Mouse (Mus musculus) cortical plate, adult 2 months (tissue): Measurements from ENCODE around the gene Cacna1g. TPM values are rescaled to one million over a fixed set of nuclear protein-coding genes. Genes with fewer than 3 reads are reported as not detected.

ENCODE experiments used
- H3K27ac ChIP-seq: fragments of 200-500 bp; 2 replicates; pipeline ENCODE4 v1.5.1; 2012; ENCODE audit warnings: low read length, control low read depth, inconsistent platforms; ENCODE audit not compliant: insufficient read depth
- H3K4me1 ChIP-seq: fragments of 200-500 bp; 2 replicates; pipeline ENCODE4 v1.6.1; 2011; ENCODE audit warnings: low read length; ENCODE audit not compliant: control insufficient read depth, insufficient read depth
- H3K4me3 ChIP-seq: fragments of 200-500 bp; 2 replicates; pipeline ENCODE4 v1.5.1; 2011; ENCODE audit warnings: mild to moderate bottlenecking, low read length, control low read depth; ENCODE audit not compliant: insufficient read depth
- CTCF ChIP-seq: fragments of 200-500 bp; IDR thresholded peaks from 2 replicates; pipeline ENCODE4 v1.5.1; 2011; ENCODE audit warnings: mild to moderate bottlenecking, control low read depth, low read length; ENCODE audit not compliant: insufficient read depth; ENCODE audit errors: extremely low read depth
- POLR2A ChIP-seq: fragments of 200-500 bp; IDR thresholded peaks from 2 replicates; pipeline ENCODE4 v1.6.1; 2011; ENCODE audit warnings: mild to moderate bottlenecking, low read length, control low read depth; ENCODE audit not compliant: insufficient read depth; ENCODE audit errors: extremely low read depth
- polyA plus RNA-seq: library from polyadenylated mRNA; depleted of rRNA; stranded (reverse); fragments of >200 nt; gene quantifications from 2 replicates; pipeline ENCODE4 v1.2.3, GENCODE M21; 2012

Cacna1g gene
- polyA plus RNA-seq, 1 experiment = 137 TPM

DNA sequence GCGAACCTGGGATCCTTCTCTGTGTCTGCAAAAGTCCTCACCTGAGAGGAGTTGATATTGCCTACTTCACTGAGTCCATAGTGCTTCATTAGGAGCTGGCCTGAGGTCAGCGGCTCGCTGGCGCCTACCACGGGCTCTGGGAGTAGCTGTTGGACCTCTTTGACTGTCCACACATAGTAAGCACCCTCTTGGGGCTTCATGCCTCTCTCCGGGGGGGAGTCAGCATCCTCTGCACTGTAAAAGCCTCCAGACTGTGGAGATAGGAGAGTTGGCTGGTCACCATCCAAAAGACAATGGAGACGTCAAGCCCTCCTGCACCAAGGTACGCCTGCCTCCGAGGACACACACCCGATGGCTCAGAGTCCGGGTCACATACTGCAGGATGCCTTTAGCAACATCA is 8.7 kb upstream of the Cacna1g start:
- TF ChIP-seq POLR2A (no peak), CTCF (no peak)
- Histone ChIP-seq H3K4me3 (no peak overlapping the region), H3K27ac (no peak overlapping the region)

DNA sequence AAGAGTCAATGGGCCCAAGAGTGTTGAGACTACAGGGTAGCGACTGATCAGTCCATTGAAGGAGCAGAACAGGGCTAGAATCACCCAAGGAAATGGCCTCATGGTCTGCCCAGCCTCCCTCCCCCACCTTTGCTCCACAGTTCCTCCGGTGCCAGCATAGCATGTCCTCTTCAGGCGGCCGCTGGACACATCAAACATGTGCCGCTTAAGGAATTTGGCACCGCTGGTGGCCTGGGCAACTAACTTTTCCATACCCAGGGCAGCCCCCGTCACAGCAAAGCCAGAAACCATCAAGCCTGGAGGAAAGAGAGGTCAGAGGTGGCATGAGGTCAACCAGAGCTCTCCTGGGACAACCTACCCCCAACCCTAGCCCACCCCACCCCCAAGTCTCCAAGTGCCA is 8.0 kb upstream of the Cacna1g start:
- no peak for TF ChIP-seq POLR2A
- TF ChIP-seq CTCF = no peak
- Histone ChIP-seq H3K4me1 (no peaks in the 10 kb centered on the region), H3K27ac (no peak overlapping the region), H3K4me3 (no peak overlapping the region)

More for the DNA sequence above, 8.7 kb upstream of the Cacna1g start:
- H3K4me1 ChIP-seq = no peaks in the 10 kb centered on the region

GRCm38 (mm10) chr11:94480382-94480781 is 6.4 kb upstream of the Cacna1g start:
- TF ChIP-seq CTCF = no peak
- no peak for TF ChIP-seq POLR2A
- H3K4me1 ChIP-seq = no peaks in the 10 kb centered on the region
- no peak overlapping the region for H3K4me3 ChIP-seq
- no peak overlapping the region for H3K27ac ChIP-seq

DNA sequence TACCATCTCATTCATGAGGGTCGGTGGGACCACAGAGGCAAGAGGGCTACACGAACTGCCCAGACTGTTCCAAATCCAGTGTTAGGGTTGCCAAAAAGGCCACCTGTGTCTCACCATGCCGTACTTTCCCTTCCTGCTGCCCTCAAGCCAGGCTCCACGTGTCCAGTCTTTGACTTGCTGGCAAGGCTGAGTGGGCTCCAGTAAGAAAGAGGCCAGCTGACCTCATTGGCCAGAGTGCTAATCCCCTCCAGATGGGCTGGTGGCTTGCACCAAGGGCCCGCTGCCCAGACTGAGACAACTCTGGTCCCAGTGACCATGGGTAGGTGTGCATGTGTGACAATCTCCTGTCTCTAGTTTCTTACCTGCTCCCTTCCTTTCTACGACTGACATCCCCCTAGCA is 3.7 kb upstream of the Cacna1g start:
- H3K4me3 ChIP-seq = no peak overlapping the region
- peaks cover 3% of the 10 kb centered on the region; the same call in 1 of the 2 replicates for H3K4me1 ChIP-seq
- no peak for TF ChIP-seq CTCF
- no peak for TF ChIP-seq POLR2A
- no peak overlapping the region for H3K27ac ChIP-seq

GRCm38 (mm10) chr11:94475722-94476121 is 1.7 kb upstream of the Cacna1g start:
- no peak for TF ChIP-seq POLR2A
- TF ChIP-seq CTCF = no peak
- no peak overlapping the region for H3K4me3 ChIP-seq
- no peak overlapping the region for H3K27ac ChIP-seq
- H3K4me1 ChIP-seq = peaks cover 3% of the 10 kb centered on the region; the same call in 1 of the 2 replicates

GRCm38 (mm10) chr11:94474544-94474910 is 529 bp upstream of the Cacna1g start:
- Histone ChIP-seq H3K4me3 (peak overlapping the region; percentile 85), H3K4me1 (peaks cover 3% of the 10 kb centered on the region; the same call in 1 of the 2 replicates), H3K27ac (no peak overlapping the region)
- no peak for TF ChIP-seq CTCF
- no peak for TF ChIP-seq POLR2A

DNA sequence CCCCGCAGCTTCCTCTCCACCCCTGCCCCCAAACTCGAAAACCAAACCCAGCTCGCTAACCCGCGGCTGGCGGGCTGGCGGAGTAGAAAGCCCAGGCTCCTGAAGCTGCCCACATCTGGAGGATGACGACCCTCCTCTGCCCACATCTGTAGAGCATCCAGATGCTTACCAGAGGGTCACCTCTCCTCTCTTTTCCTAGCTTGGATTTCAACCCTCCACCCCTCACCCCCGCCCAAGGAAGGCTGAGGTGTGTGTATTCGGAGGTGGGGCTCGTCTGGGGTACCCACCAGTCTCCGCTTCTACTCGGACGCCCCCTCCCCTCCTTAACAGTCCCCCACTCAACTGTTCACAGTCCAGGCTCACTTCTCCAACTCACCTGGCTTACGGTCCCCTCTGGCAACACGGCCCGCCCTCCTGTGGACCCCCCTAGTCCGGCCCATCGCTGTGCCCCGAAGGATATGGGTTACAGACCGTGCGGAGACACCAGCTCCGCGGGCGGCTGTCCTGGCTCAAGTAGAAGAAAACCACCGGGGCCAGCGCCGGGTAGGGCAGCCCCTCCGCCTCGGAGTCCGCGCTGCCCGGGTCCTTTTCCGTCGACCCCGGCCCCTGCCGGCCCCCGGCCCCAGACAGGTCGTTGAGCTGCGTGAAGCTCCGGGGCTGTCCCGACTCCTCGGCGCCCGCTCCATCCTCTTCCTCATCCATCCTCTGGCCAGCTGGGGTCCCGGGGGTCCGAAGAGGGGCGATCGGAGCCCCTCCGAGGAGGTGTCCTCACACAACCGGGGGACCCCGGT is 887 bp downstream of the Cacna1g start:
- TF ChIP-seq POLR2A = no peak
- no peak for TF ChIP-seq CTCF
- Histone ChIP-seq H3K4me1 (peaks cover 8% of the 10 kb centered on the region), H3K4me3 (peak overlapping the region; percentile 85), H3K27ac (no peak overlapping the region)

DNA sequence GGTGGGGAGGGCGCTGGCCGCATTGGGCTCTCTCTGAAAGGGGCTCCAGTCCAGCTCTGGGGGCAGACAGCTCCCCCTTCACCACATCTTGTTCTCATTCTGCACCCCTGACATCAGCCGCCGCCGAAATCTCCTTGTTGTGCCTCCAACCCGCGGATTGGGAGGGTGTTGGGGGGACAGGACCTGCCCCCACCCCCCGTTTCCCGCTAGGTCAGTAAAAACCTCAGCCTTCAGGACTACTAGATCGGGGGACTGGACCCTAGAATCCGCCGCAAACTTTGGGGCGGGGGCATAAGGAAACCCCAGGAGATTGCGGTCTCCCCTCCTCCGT is 1.4 kb downstream of the Cacna1g start:
- Histone ChIP-seq H3K4me3 (peak overlapping the region; percentile 85), H3K4me1 (peaks cover 8% of the 10 kb centered on the region), H3K27ac (no peak overlapping the region)
- TF ChIP-seq CTCF (no peak), POLR2A (no peak)

GRCm38 (mm10) chr11:94471740-94472584 is 2.0 kb downstream of the Cacna1g start:
- Histone ChIP-seq H3K4me1 (peaks cover 8% of the 10 kb centered on the region), H3K27ac (0 out of 2 replicates have a peak overlapping the region, but pooled peaks have one; percentile 11), H3K4me3 (peak overlapping the region; percentile 85)
- TF ChIP-seq CTCF (no peak), POLR2A (no peak)

DNA sequence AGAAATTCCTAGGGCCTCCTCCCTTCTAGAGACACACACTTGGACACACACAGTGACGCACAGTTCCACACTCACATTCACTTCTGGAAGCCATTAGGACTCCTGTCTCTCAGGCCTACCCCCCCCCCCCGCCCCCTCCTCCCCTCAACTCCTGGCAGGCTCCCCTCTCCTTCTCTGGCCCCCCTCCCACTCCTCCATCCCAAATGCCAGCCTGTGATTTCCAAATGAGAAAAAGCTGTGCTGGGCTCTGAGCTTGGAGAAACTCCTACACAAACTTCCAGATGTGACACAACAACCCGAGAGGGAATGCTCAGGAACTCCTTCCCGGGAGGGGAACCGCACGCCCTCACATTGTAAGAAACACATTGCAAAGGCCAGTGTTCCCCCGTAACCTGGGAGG is 3.6 kb downstream of the Cacna1g start:
- Histone ChIP-seq H3K4me1 (peaks cover 11% of the 10 kb centered on the region), H3K4me3 (no peak overlapping the region), H3K27ac (no peak overlapping the region)
- TF ChIP-seq CTCF (no peak), POLR2A (no peak)
